Mouse (Mus musculus) ES-Bruce4 (cell line): ENCODE measurements around the gene Shisa8. TPM values are rescaled to one million over a fixed set of nuclear protein-coding genes. Genes with fewer than 3 reads are reported as not detected.

Experiments
- H3K27ac ChIP-seq: 2 replicates; pipeline ENCODE4 v1.5.1; 2012; ENCODE audit warnings: low read length, inconsistent platforms; ENCODE audit not compliant: insufficient read depth
- H3K27me3 ChIP-seq: 2 replicates; pipeline ENCODE4 v1.6.1; 2012; ENCODE audit warnings: mild to moderate bottlenecking, low read length, inconsistent platforms; ENCODE audit not compliant: control insufficient read depth, poor library complexity, insufficient read depth, severe bottlenecking
- H3K36me3 ChIP-seq: 2 replicates; pipeline ENCODE4 v1.6.1; 2012; ENCODE audit warnings: inconsistent platforms, mild to moderate bottlenecking, low read length, moderate library complexity; ENCODE audit not compliant: control insufficient read depth, poor library complexity, insufficient read depth, severe bottlenecking
- H3K4me1 ChIP-seq: one replicate; pipeline ENCODE4 v1.8.1; 2011; ENCODE audit warnings: low read length; ENCODE audit not compliant: control insufficient read depth, insufficient read depth
- H3K4me3 ChIP-seq: 2 replicates; pipeline ENCODE4 v1.5.1; 2011; ENCODE audit warnings: low read depth, mild to moderate bottlenecking, low read length
- H3K9ac ChIP-seq: 2 replicates; pipeline ENCODE4 v1.6.1; 2012; ENCODE audit warnings: low read depth, mild to moderate bottlenecking, inconsistent platforms; ENCODE audit not compliant: poor library complexity, severe bottlenecking
- H3K9me3 ChIP-seq: replicated peaks from 2 replicates; pipeline ENCODE4 v1.6.1; 2012; ENCODE audit warnings: mild to moderate bottlenecking, low read length, inconsistent platforms; ENCODE audit not compliant: control insufficient read depth, poor library complexity, insufficient read depth, severe bottlenecking
- CTCF ChIP-seq: IDR thresholded peaks from one replicate; pipeline ENCODE4 v1.8.1; 2011; ENCODE audit warnings: low read depth, low read length
- EP300 ChIP-seq: IDR thresholded peaks from 2 replicates; pipeline ENCODE4 v1.6.1; 2011; ENCODE audit warnings: low read depth, low read length; ENCODE audit not compliant: insufficient read depth
- POLR2A ChIP-seq: IDR thresholded peaks from one replicate; pipeline ENCODE4 v1.8.1; 2011; ENCODE audit warnings: low read length; ENCODE audit not compliant: insufficient read depth
- polyA plus RNA-seq: library from polyadenylated mRNA; stranded (reverse); fragments of >200 nt; gene quantifications from 2 replicates; pipeline ENCODE4 v1.2.4, GENCODE M21; 2011; ENCODE audit warnings: low read depth; ENCODE audit not compliant: missing spikeins, insufficient read depth, insufficient read length

Gene Shisa8
- polyA plus RNA-seq, 1 experiment: 7.4 TPM

DNA sequence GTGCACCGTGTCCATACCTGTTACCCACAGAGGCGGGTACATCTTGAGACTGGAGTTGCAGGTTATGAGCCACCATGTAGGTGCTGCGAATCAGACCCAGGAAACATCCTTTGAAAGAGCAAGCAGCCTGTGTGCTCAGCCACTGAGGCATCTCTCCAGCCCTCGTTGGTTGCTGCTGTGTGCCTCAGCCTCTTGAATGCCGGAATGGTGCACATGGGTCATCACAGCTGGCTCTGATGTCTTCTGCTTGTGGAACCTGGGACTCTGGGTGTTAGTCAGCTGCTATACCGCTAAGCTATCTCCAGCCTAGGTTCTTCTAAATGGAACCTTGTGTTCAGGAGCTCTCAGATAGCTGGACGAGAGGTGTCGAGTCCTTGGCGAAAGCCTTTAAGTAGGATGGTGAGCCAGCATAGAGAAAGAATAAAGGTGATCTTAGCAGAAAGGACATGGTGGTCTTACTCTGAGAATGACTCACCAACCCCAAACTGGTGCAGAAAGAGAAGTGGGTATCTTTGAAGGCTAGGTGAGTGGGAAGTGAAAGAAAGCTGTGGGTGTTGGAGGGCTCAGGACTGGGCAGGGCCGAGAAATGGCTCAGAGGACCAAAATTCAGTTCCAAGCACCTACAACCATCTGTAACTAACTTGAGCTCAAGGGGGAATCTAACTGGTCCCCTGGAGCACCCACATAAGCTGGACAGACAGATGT is 49.1 kb downstream of the Shisa8 start:
- Histone ChIP-seq H3K4me1 (peaks cover 2% of the 10 kb centered on the region), H3K9me3 (no peaks in the 10 kb centered on the region), H3K36me3 (no peaks in the 10 kb centered on the region), H3K27me3 (no peaks in the 10 kb centered on the region), H3K9ac (no peak overlapping the region), H3K4me3 (no peak overlapping the region), H3K27ac (peak overlapping the region; percentile 59)
- no peak for TF ChIP-seq EP300
- TF ChIP-seq POLR2A: no peak
- TF ChIP-seq CTCF: no peak

DNA sequence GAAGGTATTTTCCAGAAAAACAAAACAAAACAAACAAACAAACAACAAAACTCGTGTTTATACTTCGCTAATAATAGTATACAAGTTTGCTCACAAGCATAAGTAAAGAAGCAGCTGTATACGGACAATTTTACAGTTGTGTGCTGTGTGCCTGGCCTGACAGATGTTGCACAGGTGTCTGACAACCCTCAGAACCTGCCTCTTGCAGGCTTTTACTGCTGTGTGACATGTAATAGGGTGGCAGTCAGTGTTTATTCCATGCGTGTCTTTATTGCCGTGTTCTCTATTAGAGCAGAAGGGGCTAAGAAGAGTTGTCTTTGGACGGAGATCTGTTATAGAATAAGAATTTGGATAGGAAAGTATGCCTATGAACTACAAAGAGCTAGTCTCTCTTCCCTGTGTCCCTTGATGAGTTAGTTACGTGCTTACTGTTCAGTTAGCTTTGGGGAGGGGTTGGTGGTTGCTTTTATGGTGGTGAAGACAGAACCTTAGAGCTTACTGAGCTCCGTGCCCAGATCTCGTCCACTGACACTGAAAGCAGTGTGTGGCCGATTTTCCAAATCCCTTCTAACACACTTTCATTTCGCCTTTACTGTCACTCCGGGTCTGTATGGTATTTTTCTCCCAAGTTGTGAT is 50.5 kb downstream of the Shisa8 start:
- no peaks in the 10 kb centered on the region for H3K4me1 ChIP-seq
- TF ChIP-seq POLR2A (no peak), CTCF (no peak), EP300 (no peak)

DNA sequence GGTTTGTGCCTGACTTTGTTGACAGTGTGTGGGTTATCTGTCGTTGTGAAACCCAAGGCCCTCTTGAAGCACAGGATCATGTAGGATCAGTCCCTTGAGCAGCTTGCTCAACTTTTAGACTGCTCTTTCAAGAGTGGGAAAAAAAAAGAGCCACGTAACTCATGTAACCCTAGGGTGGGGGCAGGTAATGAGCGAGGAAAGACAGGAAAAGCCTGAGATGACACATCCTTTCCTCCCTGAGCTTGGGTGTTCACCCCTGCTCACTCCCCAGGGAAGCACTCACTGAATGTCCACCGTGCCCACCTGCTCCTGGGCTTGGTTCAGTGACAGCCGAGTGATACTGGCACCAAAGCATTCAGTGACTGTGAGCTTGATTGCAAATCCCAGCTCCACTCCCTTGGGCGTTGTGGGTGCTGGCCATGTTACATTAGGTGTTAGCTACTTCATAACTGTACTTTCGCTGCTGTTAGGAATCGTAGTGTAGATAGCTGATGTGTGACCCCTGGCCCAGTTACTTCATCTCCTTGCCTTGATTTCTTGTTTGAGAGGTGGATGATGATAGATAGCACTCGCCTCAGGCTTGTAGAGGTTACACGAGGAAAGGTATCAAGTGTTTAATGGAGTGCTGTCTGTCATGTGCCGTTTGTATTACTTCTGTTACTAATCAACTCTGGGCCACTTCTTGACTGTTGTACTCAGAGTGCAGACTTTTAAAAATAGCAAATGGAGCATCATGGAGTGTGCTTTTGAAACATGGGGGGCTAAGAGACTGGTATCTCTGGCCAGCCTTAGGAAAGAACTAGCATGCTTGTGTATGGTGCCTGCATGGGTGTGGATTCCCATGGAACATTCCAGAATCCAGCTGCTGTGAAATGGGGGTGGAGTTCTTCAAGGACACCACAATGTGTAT is 51.6 kb downstream of the Shisa8 start:
- H3K9me3 ChIP-seq: no peaks in the 10 kb centered on the region
- no peaks in the 10 kb centered on the region for H3K27me3 ChIP-seq
- H3K4me3 ChIP-seq: no peak overlapping the region
- peaks cover 2% of the 10 kb centered on the region for H3K4me1 ChIP-seq
- no peak overlapping the region for H3K9ac ChIP-seq
- no peak overlapping the region for H3K27ac ChIP-seq
- TF ChIP-seq CTCF: no peak
- H3K36me3 ChIP-seq: 0 out of 2 replicates have a peak, but pooled peaks cover 2% of the 10 kb centered on the region

More for the DNA sequence above, 50.5 kb downstream of the Shisa8 start:
- Histone ChIP-seq H3K36me3 (no peaks in the 10 kb centered on the region), H3K9me3 (no peaks in the 10 kb centered on the region), H3K27me3 (no peaks in the 10 kb centered on the region), H3K9ac (no peak overlapping the region), H3K4me3 (no peak overlapping the region), H3K27ac (no peak overlapping the region)

DNA sequence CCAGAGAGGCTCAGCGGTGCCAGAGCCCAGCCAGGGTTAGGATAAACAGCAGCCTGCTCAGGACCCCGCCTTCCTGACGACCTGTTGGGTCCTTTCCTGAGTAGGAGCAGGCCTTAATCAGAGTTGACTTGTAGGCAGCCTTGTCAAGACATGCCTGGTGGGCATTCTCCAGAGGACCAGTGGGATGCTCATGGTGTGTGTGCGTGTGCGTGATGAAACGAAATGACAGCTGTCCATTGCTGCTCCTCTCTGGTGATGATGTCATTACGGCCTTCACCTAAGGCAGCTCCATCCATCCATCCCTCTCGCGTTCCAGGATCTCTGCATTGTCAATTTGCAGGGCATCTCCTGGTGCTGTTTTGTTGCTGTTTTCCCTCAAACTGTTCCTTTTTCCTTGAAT is 53.1 kb downstream of the Shisa8 start:
- Histone ChIP-seq H3K9ac (no peak overlapping the region), H3K4me1 (peaks cover 6% of the 10 kb centered on the region), H3K36me3 (0 out of 2 replicates have a peak, but pooled peaks cover 2% of the 10 kb centered on the region), H3K27ac (no peak overlapping the region), H3K4me3 (no peak overlapping the region), H3K27me3 (no peaks in the 10 kb centered on the region), H3K9me3 (no peaks in the 10 kb centered on the region)
- no peak for TF ChIP-seq CTCF
- no peak for TF ChIP-seq POLR2A
- no peak for TF ChIP-seq EP300

DNA sequence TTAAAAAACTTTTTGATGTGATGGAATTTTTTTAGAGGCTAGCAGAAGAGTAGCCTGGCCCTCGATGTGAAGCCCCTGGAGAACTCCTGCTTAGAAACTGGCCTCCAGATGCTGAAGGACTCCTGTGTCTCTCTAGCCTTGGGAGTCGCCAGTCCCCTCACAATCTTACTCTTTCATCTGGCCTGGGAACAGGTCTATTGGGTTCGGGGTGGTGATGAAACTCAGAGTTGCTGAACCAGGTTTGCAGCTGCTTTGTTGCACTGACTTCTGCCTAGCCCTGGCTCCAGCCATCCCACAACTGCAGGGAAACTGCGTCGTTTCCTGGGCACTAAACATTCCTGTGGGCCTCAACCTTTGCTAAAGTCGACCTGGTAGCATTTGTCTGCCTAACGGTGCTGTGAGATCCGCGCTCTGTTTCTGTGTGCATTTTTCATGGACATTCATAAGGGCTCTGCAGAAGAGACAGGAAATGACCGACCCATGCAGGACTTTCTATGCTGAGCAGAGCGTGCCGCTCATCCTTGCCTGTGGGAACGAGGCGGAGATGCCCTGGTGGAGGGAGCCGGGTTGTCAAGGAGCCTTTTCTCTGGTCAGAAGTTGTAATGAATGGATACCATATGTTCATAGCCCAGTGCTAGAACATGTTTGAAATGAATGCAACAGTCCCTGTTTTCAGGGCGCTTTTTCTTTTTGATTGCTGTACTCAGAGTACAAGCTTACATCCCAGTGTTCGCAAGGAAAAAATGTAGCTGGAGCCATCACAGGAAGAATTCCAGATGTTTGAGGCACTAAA is 54.2 kb downstream of the Shisa8 start:
- TF ChIP-seq POLR2A (no peak), EP300 (no peak), CTCF (no peak)
- 0 out of 2 replicates have a peak, but pooled peaks cover 2% of the 10 kb centered on the region for H3K36me3 ChIP-seq
- H3K27ac ChIP-seq: no peak overlapping the region

More for the DNA sequence above, 54.2 kb downstream of the Shisa8 start:
- Histone ChIP-seq H3K9ac (no peak overlapping the region), H3K4me1 (peaks cover 6% of the 10 kb centered on the region), H3K4me3 (no peak overlapping the region), H3K27me3 (no peaks in the 10 kb centered on the region), H3K9me3 (no peaks in the 10 kb centered on the region)
